Mouse (Mus musculus) lung, embryonic 14.5 days (tissue): ENCODE measurements at regions not wholly inside any gene's neighbourhood (a gene's known extent, or its start where the extent isn't known, plus 50 kb on each side); places are given as distances from the start of the nearest gene placed in this dataset.
A peak's percentile ranks its signal among the peaks of the same experiment; 100 is the strongest.

Source experiments
- ATAC-seq: fragments of 200-750 bp; cut with Nextera tagmentation; 2 replicates; pipeline ENCODE4 v1.8.0; 2017; ENCODE audit warnings: mild to moderate bottlenecking, moderate TSS enrichment, moderate library complexity; ENCODE audit not compliant: insufficient read depth
- DNase-seq: peaks from one replicate; pipeline ENCODE4 v3.0.0-alpha.2; 2015
- H3K27ac ChIP-seq: fragments of 300-500 bp; sonication (generic); 2 replicates; pipeline ENCODE4 v1.5.1; 2014; ENCODE audit warnings: low read depth, mild to moderate bottlenecking, moderate library complexity
- H3K27me3 ChIP-seq: fragments of 300-500 bp; sonication (generic); 2 replicates; pipeline ENCODE4 v1.6.1; 2014; ENCODE audit warnings: low read length, control low read depth; ENCODE audit not compliant: insufficient read depth
- H3K36me3 ChIP-seq: fragments of 300-500 bp; sonication (generic); 2 replicates; pipeline ENCODE4 v1.6.1; 2014; ENCODE audit warnings: control low read depth; ENCODE audit not compliant: insufficient read depth
- H3K4me1 ChIP-seq: fragments of 300-500 bp; sonication (generic); 2 replicates; pipeline ENCODE4 v1.6.1; 2014; ENCODE audit warnings: antibody characterized with exemption, control low read depth; ENCODE audit not compliant: insufficient read depth
- H3K4me2 ChIP-seq: fragments of 300-500 bp; sonication (generic); 2 replicates; pipeline ENCODE4 v1.6.1; 2014; ENCODE audit warnings: mild to moderate bottlenecking
- H3K4me3 ChIP-seq: fragments of 300-500 bp; sonication (generic); 2 replicates; pipeline ENCODE4 v1.5.1; 2014; ENCODE audit warnings: low read depth, low read length
- H3K9ac ChIP-seq: fragments of 300-500 bp; sonication (generic); 2 replicates; pipeline ENCODE4 v1.6.1; 2014
- H3K9me3 ChIP-seq: fragments of 300-500 bp; sonication (generic); 2 replicates; pipeline ENCODE4 v1.6.1; 2016; ENCODE audit warnings: low read depth, low read length, control low read depth
- CTCF ChIP-seq: IDR thresholded peaks from 2 replicates; pipeline ENCODE4 v1.5.1; 2016; ENCODE audit warnings: antibody characterized with exemption, low read depth
- WGBS: fragments of 180-500 bp; shearing (Covaris S2); extraction: QIAGEN DNeasy Blood & Tissue Kit; methylation state at CpG from one replicate; pipeline ENCODE4 v1.1.7; 2014; 5-methylcytosine and 5-hydroxymethylcytosine counted together

DNA sequence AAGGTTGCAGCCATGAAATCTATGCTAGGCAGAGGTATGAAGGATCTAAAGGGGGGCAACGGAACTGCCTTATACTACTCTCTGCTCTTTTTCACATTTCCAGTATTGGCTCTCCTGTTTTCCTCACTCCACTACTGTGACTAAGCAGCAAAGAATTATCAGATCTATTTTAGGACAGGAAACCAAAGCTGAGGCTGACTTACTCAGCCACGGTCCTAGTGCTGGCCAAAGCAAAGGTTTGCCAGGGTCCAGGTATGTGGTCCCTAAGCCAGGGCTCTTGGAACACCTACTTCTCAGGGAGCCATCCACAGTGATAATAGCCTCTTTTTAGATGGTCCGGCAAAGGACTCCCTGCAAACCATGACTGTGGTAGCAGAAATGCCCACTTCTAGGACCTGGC lies 195.6 kb upstream of the Gm21798 start:
- WGBS = 81% methylated on average over 3 of the region's 3 CpGs
- DNase-seq (no peak), ATAC-seq (no peak)
- Histone ChIP-seq H3K9me3 (no peaks in the 10 kb centered on the region), H3K4me1 (no peaks in the 10 kb centered on the region), H3K36me3 (no peaks in the 10 kb centered on the region), H3K27me3 (no peaks in the 10 kb centered on the region), H3K9ac (no peak overlapping the region), H3K27ac (no peak overlapping the region), H3K4me3 (no peak overlapping the region), H3K4me2 (no peak overlapping the region)
- TF ChIP-seq CTCF = no peak

DNA sequence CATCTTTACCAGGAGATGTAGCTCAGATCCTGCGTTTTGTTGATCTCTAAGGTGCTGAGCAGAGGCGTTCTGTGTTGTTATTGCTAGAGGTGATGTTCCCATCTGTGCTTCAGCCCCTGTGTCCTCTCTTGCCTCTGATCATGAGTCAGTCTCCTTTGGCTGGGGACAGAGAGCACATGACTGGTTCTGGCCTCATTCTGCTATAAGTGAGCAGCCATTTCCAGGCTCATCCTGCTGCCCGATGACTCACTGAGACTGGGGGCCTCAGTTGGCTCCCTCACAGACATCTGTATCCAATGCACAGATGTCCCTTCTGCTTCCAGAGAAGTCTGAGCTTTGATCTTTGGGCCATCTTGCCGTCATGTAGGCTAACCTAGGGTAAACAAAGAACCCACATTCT lies 194.9 kb upstream of the Gm21798 start:
- no peak overlapping the region for H3K27ac ChIP-seq
- no peaks in the 10 kb centered on the region for H3K36me3 ChIP-seq
- no peaks in the 10 kb centered on the region for H3K27me3 ChIP-seq
- DNase-seq = no peak
- H3K4me3 ChIP-seq = no peak overlapping the region
- H3K9me3 ChIP-seq = no peaks in the 10 kb centered on the region
- H3K4me1 ChIP-seq = no peaks in the 10 kb centered on the region
- no peak overlapping the region for H3K9ac ChIP-seq
- no peak for TF ChIP-seq CTCF
- 50% methylated on average over 4 of the region's 4 CpGs for WGBS
- ATAC-seq = no peak
- no peak overlapping the region for H3K4me2 ChIP-seq

DNA sequence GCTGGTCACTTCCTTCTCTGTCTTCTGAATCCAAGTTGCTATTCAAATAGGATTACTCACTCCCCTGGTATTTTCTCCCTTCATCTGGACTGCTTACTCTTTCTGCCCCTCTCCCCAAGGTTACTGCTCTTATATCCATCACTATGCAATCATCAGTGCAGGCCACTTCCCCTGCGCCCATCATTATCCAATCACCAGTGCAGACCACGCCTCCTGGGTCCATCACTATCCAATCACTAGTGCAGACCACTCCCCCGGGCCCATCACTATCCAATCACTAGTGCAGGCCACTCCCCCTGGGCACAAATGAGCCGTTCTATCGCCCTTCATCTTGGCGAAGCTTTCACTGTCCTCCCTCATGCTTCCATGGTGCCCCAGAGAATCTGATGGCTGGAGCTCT lies 191.1 kb upstream of the Gm21798 start:
- ATAC-seq = no peak
- Histone ChIP-seq H3K9me3 (no peaks in the 10 kb centered on the region), H3K4me1 (no peaks in the 10 kb centered on the region), H3K36me3 (no peaks in the 10 kb centered on the region), H3K27ac (no peak overlapping the region), H3K9ac (no peak overlapping the region), H3K27me3 (no peaks in the 10 kb centered on the region), H3K4me3 (no peak overlapping the region), H3K4me2 (no peak overlapping the region)
- 85% methylated on average over 6 of the region's 6 CpGs for WGBS
- TF ChIP-seq CTCF = no peak
- no peak for DNase-seq

DNA sequence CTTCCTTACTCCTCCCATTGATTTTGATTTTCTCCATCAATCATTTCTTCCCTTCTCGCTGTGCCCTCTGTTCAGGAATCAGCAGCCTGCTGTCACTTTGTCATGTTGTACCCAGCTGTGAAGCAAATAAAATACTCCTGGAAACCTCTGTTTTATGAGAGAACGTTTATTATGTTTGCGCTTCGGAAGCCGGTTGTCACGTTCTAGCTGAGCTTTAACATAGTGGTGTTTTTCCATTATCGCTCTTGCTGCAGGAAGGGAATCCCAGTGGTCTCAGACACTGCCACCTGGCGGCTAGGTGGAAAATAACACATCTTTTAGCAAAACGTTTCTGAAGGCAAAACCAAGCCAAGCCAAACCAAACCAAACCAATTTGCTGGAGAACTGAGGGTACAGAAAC lies 190.2 kb upstream of the Gm21798 start:
- 12% methylated on average over 9 of the region's 9 CpGs for WGBS
- H3K27me3 ChIP-seq = no peaks in the 10 kb centered on the region
- no peak overlapping the region for H3K27ac ChIP-seq
- DNase-seq (peak; percentile 89), ATAC-seq (no peak)
- H3K36me3 ChIP-seq = no peaks in the 10 kb centered on the region
- H3K9me3 ChIP-seq = no peaks in the 10 kb centered on the region
- TF ChIP-seq CTCF = peak; percentile 87
- H3K9ac ChIP-seq = no peak overlapping the region
- no peaks in the 10 kb centered on the region for H3K4me1 ChIP-seq
- H3K4me2 ChIP-seq = peak overlapping the region; percentile 37
- H3K4me3 ChIP-seq = no peak overlapping the region
